Mouse (Mus musculus): Measurements from ENCODE around the gene Ackr2.

- TF ChIP-seq CTCF (IDR thresholded peaks at IDR 0.05; ENCODE audit: borderline replicate concordance, insufficient read depth, low read depth, low read length) (peak; percentile 87), POLR2A (IDR thresholded peaks at IDR 0.05; ENCODE audit: borderline replicate concordance, insufficient read depth, low read length) (no peak)
Observed at GRCm38 (mm10) chr9:121877052-121877740, 21.0 kb upstream of the Ackr2 start.
